Mouse (Mus musculus) lung, adult 2 months (tissue): Measurements from ENCODE around the gene Epb41l3. TPM values are rescaled to one million over a fixed set of nuclear protein-coding genes. Genes with fewer than 3 reads are reported as not detected.

Experiments
- DNase-seq: peaks from one replicate; pipeline ENCODE4 v3.0.0; 2022
- H3K4me1 ChIP-seq: fragments of 200-500 bp; 2 replicates; pipeline ENCODE4 v1.6.1; 2011; ENCODE audit warnings: low read length; ENCODE audit not compliant: control insufficient read depth, insufficient read depth
- H3K4me3 ChIP-seq: fragments of 200-500 bp; replicated peaks from 2 replicates; pipeline ENCODE3; 2011; ENCODE audit warnings: low read depth, mild to moderate bottlenecking, control low read depth, low read length; ENCODE audit errors: extremely low read depth
- CTCF ChIP-seq: fragments of 200-500 bp; IDR thresholded peaks from 2 replicates; pipeline ENCODE4 v1.5.1; 2011; ENCODE audit warnings: mild to moderate bottlenecking, low read length, control low read depth; ENCODE audit not compliant: insufficient read depth
- POLR2A ChIP-seq: fragments of 200-500 bp; IDR thresholded peaks from 2 replicates; pipeline ENCODE4 v1.6.1; 2011; ENCODE audit warnings: low read depth, mild to moderate bottlenecking, control low read depth, low read length, borderline replicate concordance; ENCODE audit errors: extremely low read depth
- WGBS: fragments of 180-500 bp; shearing (Covaris S2); methylation state at CpG from one replicate; pipeline ENCODE4 v1.1.7; 2018; 5-methylcytosine and 5-hydroxymethylcytosine counted together
- polyA plus RNA-seq: library from polyadenylated mRNA; depleted of rRNA; stranded (reverse); fragments of >200 nt; gene quantifications from 2 replicates; pipeline ENCODE4 v1.2.3, GENCODE M21; 2012

Gene Epb41l3
- polyA plus RNA-seq, 1 experiment: 7.2 TPM

DNA sequence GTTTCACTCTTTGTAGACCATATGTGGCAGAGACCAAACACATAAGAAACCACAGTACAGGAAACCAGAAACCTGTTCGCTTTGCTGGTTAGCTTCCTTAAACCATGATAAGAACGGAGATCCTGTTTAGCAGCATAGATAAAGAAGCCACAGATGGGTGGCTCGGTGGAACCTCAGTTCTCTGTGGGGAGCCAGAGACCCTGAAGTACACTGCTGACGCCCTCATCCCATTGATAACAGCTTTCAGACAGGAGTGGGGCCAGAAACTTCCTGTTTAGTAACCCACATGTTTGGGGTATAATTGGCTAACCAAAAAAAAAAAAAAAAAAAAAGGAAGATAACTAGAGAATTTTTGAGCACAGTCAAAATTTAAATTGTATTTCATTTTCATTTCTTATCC lies 189.7 kb downstream of the Epb41l3 start:
- no peak for DNase-seq
- TF ChIP-seq POLR2A (no peak), CTCF (no peak)
- H3K4me3 ChIP-seq: no peak overlapping the region
- H3K4me1 ChIP-seq: no peaks in the 10 kb centered on the region
- 34% methylated on average over 4 of the region's 4 CpGs for WGBS

DNA sequence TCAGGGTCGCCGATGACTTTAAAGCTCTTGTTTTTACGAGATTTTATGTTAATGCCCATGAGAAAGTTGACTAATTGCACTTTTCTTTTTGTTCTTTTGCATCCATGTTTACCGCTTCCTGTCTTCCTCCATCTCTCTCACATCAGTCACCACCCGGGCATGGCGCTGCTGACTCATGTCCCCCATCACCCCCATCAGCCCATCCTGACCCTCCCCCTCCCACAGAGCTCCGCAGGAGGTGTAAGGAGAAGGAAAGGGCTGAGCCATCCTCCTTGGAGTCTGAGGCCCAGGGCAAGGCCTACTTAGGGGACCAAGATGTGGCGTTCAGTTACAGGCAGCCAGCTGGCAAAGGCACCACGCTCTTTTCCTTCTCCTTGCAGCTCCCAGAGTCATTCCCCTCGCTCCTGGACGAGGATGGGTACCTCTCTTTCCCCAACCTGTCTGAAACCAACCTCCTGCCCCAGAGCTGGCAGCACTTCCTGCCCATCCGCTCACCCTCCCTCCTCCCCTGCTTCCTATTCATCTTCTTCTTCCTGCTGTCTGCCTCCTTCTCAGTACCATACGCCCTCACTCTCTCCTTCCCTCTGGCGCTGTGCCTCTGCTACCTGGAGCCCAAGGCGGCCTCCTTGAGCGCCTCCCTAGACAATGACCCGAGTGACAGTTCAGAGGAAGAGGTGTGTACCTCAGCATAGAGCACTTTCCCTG lies 190.4 kb downstream of the Epb41l3 start:
- no peaks in the 10 kb centered on the region for H3K4me1 ChIP-seq
- WGBS: 36% methylated on average over 17 of the region's 17 CpGs
- DNase-seq: no peak
- TF ChIP-seq POLR2A: no peak
- TF ChIP-seq CTCF: no peak
- no peak overlapping the region for H3K4me3 ChIP-seq

- Histone ChIP-seq H3K4me3 (no peak overlapping the region), H3K4me1 (no peaks in the 10 kb centered on the region)
- no peak for TF ChIP-seq POLR2A
- no peak for TF ChIP-seq CTCF
- no peak for DNase-seq
- 71% methylated on average over 5 of the region's 5 CpGs for WGBS
Measured at GRCm38 (mm10) chr17:69266936-69267335, 191.5 kb downstream of the Epb41l3 start.

DNA sequence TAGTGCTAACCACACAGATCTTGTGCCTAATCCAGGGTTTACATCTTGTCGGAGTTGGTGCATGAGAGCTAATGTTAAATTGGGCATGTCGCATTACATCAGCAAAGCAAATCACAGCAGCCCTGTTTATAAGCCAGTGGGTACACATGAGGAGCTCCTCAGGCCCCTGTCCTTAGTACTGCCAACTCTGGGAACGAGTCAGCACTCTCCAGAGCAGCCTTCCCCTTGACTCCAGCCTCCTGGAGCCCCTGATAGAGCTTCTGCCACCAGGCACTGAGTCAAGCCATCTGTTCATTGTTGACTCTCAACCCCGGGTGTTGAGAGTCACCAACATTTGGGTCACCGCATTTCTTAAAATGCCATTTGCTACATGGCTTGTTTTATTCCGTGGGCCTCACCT lies 192.0 kb downstream of the Epb41l3 start:
- TF ChIP-seq POLR2A: no peak
- TF ChIP-seq CTCF: no peak
- 53% methylated on average over 6 of the region's 6 CpGs for WGBS
- Histone ChIP-seq H3K4me1 (no peaks in the 10 kb centered on the region), H3K4me3 (no peak overlapping the region)
- DNase-seq: no peak

DNA sequence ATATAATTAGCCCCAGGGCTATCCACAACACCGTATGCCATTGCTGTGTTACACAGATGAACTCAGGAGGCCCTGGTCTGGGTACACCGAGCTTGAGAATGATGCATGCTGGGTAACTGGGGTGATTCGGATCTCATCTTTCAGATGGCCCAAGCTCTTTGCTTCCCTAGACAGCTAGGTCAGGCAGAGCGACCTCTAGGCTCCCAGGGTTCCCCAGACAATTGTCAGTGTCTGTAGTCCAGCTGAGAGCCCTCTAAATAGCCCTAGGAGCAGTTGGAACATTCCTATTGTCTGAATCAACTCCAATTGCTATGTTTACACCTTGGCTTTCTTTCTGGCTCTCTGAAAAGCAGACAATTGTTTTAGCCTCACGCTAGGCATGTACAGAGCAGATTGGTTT lies 201.9 kb downstream of the Epb41l3 start:
- Histone ChIP-seq H3K4me3 (no peak overlapping the region), H3K4me1 (no peaks in the 10 kb centered on the region)
- DNase-seq: no peak
- WGBS: 56% methylated on average over 5 of the region's 5 CpGs
- TF ChIP-seq CTCF (no peak), POLR2A (no peak)

GRCm38 (mm10) chr17:69284511-69284910 lies 209.0 kb downstream of the Epb41l3 start:
- 88% methylated on average over 13 of the region's 13 CpGs for WGBS
- Histone ChIP-seq H3K4me3 (no peak overlapping the region), H3K4me1 (no peaks in the 10 kb centered on the region)
- TF ChIP-seq CTCF (no peak), POLR2A (no peak)
- DNase-seq: no peak

DNA sequence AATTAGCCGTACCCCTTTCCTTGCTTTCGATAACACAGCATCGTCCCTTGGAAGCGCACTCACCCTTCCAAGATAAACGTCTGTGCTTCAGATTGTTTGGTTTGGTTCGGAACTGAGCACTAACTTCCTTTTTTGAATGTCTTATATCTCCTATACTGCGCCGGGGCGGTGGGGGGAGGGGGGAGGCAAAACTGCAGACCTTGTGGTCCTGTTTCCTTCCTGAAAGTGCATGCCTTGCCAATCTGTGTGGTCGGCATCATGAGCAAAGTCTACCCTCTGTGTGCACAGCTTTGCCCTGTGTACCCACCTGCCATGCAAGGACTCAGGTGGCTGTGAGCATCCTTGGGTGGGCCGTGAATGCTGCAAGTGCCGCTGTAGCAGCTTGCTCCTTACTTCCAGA lies 212.6 kb downstream of the Epb41l3 start:
- no peak overlapping the region for H3K4me3 ChIP-seq
- no peaks in the 10 kb centered on the region for H3K4me1 ChIP-seq
- no peak for TF ChIP-seq CTCF
- TF ChIP-seq POLR2A: no peak
- no peak for DNase-seq
- 79% methylated on average over 12 of the region's 12 CpGs for WGBS

DNA sequence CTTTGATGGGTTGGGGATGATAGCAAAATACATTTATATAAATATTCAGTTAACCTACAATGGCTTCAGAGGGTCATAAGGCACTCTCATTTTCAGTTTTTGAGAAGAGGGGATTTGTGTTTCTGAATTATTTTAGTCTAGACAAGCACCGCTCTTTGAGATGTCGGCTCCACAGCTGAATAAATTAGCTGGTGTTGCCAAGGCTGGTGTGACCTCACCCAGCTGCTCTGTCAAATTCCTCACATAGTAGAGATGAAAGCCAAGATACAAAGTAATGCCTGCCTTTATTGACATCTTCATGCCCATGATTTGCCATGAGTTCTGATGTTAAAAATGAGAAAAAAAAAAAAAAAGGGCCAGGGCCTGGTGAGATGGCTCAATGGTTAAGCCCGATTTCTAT lies 214.8 kb downstream of the Epb41l3 start:
- WGBS: 79% methylated on average over 3 of the region's 3 CpGs
- TF ChIP-seq CTCF: no peak
- TF ChIP-seq POLR2A: no peak
- Histone ChIP-seq H3K4me1 (no peaks in the 10 kb centered on the region), H3K4me3 (no peak overlapping the region)
- DNase-seq: no peak

DNA sequence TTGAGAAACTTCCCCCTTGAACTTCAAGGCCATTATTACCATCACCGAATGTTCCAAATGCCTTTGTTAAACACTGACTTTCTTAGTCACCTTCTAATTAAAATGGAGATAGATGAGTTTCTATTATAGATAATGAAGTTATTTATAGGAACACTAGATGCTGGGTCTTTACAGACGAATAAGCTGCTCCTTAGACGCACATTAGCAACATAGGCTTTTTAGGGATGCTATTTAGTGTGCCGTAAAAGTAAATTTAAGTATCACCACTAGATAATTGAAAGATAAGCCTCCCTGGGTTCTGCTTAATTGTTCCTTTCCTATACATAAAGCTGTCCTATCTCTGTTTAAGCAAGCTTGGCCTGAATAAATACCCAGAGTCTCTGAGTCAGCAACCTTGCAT lies 226.1 kb downstream of the Epb41l3 start:
- no peaks in the 10 kb centered on the region for H3K4me1 ChIP-seq
- no peak overlapping the region for H3K4me3 ChIP-seq
- TF ChIP-seq CTCF: no peak
- DNase-seq: no peak
- 71% methylated on average over 4 of the region's 4 CpGs for WGBS

GRCm38 (mm10) chr17:69303579-69304274 lies 228.2 kb downstream of the Epb41l3 start:
- Histone ChIP-seq H3K4me1 (no peaks in the 10 kb centered on the region), H3K4me3 (no peak overlapping the region)
- no peak for DNase-seq
- WGBS: 73% methylated on average over 11 of the region's 11 CpGs
- TF ChIP-seq POLR2A (no peak), CTCF (no peak)
